Mouse (Mus musculus): ENCODE measurements around the gene Nop58. TPM values are rescaled to one million over a fixed set of nuclear protein-coding genes. Genes with fewer than 3 reads are reported as not detected.

Gene Nop58
- polyA plus RNA-seq, 1 experiment, result 52.3 TPM

DNA sequence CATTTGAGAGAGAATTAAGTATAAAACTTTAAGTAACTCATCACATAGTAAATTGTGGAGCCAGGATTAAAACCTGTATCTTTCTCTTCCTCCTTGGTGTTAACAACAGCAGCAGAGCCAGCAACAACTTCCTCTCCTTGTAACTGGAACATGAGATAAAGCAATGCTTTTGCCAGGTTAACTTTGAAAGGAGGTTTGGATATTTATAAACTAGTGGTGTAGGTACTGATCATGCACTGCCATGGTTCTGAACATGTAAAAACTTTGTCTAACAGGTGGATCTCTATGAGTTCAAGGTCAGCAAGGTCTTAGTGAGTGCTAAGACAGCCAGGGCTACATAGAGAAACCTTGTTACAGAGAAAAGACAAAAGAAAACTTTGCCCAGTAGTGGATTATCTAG is 81.9 kb downstream of the Nop58 start:
- Histone ChIP-seq H3K27me3 (ENCODE audit: control insufficient read depth, insufficient read depth, low read length) (peaks cover 6% of the 10 kb centered on the region; the same call in 1 of the 2 replicates), H3K4me1 (replicated peaks; ENCODE audit: control insufficient read depth, insufficient read depth, low read length) (peaks cover 16% of the 10 kb centered on the region), H3K36me3 (ENCODE audit: control insufficient read depth, insufficient read depth, low read length) (no peaks in the 10 kb centered on the region), H3K27ac (ENCODE audit: control insufficient read depth, insufficient read depth, low read length) (no peak overlapping the region), H3K4me3 (ENCODE audit: control insufficient read depth, insufficient read depth, low read length) (no peak overlapping the region)
- TF ChIP-seq POLR2A (IDR thresholded peaks at IDR 0.05; ENCODE audit: control insufficient read depth, extremely low read depth, insufficient read depth, low read length, poor library complexity) (no peak), CTCF (IDR thresholded peaks at IDR 0.05; ENCODE audit: borderline replicate concordance, control insufficient read depth, extremely low read depth, insufficient read depth, low read length, poor library complexity) (no peak)
- DNase-seq, result no peak

Other genes starting within 250 kb of the Nop58 start
- gene Fzd7, start 202.5 kb upstream of the Nop58 start, polyA plus RNA-seq (2012; rRNA removed), result 11.4 and 12.2 TPM in 2 replicates
- gene Gm973, start 168.7 kb upstream of the Nop58 start, polyA plus RNA-seq (2012; rRNA removed), result 0.09 and 0.28 TPM in 2 replicates
- 18.3 and 21.8 TPM in 2 replicates for gene Sumo1, start 14.1 kb upstream of the Nop58 start, polyA plus RNA-seq (2012; rRNA removed)
- gene Bmpr2, start 78.4 kb downstream of the Nop58 start, polyA plus RNA-seq (2012; rRNA removed), result 2.1 and 2.4 TPM in 2 replicates
- gene Fam117b, start 228.0 kb downstream of the Nop58 start, polyA plus RNA-seq (2012; rRNA removed), result 9.7 and 13.2 TPM in 2 replicates